Mouse (Mus musculus) kidney, adult 2 months (tissue): ENCODE measurements around the gene Igf2bp1.

Source experiments
- CTCF ChIP-seq: fragments of 200-500 bp; conservative IDR thresholded peaks from 2 replicates; pipeline ENCODE4 v1.5.1; 2011; ENCODE audit warnings: low read depth, mild to moderate bottlenecking, control low read depth, low read length, moderate library complexity, mixed read lengths; ENCODE audit not compliant: insufficient read depth, insufficient read length
- POLR2A ChIP-seq: fragments of 200-500 bp; IDR thresholded peaks from one replicate; pipeline ENCODE4 v1.6.1; 2011; ENCODE audit warnings: low read depth, low read length, control low read depth

DNA sequence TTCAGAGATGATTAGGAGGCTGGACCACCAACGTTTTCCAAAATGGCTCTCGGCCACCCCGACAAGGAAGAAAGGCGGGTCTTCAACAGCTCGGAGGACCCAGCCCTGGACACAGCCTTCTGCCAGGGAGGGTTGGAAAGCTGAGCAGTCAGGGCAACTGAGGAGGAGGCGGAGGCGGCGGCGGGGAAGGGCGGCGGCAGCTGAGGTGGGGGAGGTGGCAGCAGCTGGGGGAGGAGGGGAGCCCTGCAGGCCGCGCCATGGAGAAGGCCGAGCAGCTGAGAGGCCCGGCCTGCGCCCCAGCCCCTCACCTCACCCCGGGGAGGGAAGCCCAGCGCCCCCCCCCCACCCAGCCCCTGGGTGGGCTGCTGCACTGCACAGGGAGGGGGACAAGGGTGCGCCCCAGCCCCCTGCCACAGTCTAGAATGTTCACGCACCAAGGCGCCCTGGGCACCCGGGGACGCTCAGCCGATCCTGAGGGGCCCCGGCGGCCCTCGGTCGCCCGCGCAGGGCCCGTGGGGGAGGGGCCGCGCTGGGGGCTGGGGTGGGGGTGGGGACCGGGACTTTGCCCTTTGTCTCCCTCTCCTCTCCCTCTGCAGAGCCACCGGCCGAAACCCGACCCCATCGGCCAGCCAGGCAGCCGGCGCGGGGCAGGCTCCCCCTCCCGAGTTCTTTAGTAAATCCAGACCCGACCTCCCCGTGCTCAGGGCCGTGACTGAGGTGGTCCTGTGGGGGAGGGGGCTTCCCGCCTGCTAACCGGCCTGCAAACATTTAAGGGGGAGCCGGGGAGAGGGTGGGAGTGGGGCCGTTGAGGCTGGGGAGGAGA, 14.6 kb downstream of the Igf2bp1 start:
- no peak for TF ChIP-seq CTCF
- TF ChIP-seq POLR2A: no peak
